Mouse (Mus musculus) T-helper 17 cell (primary cell): ENCODE measurements around the gene Slc9c1.
"Not testable (repeated sequence)": the region's sequence is repeated elsewhere in the genome, so short reads cannot be mapped to it uniquely, and the experiment has no call there.

Source experiments
- in situ Hi-C, 2 experiments: fragments of 300-600 bp; cut with MboI, MseI; formaldehyde crosslinking; loops; 1 replicate in 1 of 2; 2 replicates in 1 of 2; pipeline ENCODE4 v1.15.1; 2025; ENCODE audit warnings: high pct_unique_total_duplicates in 2 of 2

The Slc9c1 gene

DNA sequence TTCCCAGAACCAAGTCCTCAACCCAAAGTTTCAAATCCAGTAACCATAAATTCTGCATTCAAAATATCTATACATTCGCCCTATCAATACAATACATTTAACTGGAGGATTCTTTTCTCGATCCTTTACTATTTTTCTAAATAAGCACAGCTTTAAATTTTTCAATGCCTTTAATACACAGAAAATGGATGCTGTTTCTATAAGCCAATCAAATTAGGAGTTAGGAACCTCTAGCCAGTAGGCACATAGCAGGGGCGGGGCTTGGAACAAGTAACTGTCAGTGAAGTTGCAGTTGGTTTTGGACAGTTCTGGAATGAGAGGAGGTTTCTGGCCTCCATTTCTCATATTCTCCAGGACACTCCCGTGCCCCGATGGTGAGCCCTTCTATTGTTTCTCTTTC lies at the start of gene Slc9c1:
Gene Slc9c1 (plus strand): TSS at position 301 of the 400 bp plus-strand sequence.
- in situ Hi-C loops, result no loop called here

DNA sequence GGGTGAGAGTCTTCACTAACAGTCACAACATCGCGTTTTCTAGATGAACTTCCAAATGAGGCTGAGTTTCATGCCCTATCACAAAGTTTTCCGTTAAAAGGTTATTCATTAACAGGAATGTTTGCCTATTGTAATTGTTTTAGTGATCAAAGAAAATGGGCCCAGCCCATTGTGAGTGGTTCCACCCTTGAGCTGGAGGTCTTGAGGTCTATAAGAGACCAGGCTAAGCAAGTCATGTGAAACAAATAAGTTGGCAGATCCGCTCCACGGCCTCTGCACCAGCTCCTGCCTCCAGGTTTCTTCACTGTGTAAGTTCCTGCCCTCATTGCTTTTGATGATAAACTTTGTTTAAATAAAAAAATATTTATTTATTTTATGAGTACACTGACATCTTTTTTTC lies 42.2 kb upstream of the Slc9c1 start, which contains the start of gene Gm609:
Gene Gm609 (minus strand): TSS at position 43 of the 400 bp plus-strand sequence.
- in situ Hi-C loops, result loop anchor here in 1 of 2 experiments (25.0 kb wide), 1 partner anchor 719 kb away; no protein-coding TSS in a partner anchor

DNA sequence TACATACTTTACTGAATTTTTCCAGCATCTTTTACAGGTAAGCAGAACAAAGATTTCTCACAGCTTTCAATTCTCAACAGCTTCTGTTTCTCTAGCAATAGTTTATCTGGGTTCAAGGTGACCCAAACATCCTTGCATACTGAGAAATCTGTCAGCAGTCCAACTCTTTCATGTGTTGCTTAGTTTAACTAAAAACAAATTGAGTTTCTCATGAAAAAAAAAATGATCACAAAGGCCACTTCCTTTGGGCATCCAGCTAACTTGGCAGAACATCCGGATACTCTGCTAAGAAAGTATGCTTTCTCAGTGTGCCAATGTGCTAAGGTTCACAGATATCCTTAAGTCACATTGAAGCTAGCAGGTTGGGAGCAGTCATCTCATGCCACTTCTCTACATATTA lies 39.8 kb upstream of the Slc9c1 start:
- in situ Hi-C loops, result loop anchor here in 1 of 2 experiments (25.0 kb wide), 1 partner anchor 717 kb away; no protein-coding TSS in a partner anchor

DNA sequence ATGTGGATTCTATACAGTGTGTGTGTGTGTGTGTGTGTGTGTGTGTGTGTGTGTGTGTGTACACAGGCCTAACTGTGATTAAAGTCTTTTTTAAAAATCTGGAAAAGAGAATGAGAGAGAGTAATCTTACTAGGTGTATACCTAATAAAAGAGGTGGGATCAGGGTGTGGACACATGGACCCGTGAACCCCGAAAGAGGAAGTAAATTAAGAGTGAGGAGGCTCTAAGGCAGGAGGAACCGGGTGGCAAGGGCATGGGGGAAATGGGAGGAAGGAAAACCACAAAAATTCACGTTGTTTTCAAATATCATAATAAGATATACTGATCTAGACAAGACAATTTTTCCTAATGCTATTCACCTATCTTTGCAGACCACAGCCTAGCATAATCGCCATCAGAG lies 9.6 kb upstream of the Slc9c1 start:
- in situ Hi-C loops, result no loop called here

DNA sequence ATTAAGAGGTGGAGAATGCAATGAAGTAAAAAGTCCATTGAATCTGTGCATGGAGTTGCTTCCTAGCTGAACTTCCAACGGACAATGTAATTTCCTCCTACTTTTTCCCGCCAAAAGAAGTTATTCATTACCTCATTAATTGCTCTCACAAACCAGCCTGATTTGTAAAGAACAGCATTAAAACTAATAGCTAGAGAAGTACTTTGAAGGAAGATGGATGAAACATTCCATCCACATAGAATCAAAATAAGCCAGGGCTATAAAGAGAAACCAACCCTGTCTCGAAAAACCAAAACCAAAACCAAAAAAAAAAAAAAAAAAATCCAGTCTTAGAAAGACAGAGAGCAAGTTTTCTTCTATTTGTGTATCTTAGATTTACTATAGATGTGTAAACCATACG lies 3.2 kb upstream of the Slc9c1 start, which contains the start of gene Gm17783:
Gene Gm17783 (minus strand): TSS at position 101 of the 400 bp plus-strand sequence.
- in situ Hi-C loops, result loop anchor here (5.0 kb wide), 2 partner anchors 50 to 80 kb away; partner anchors contain the start of gene Gcsam (in 1 of the 2)

DNA sequence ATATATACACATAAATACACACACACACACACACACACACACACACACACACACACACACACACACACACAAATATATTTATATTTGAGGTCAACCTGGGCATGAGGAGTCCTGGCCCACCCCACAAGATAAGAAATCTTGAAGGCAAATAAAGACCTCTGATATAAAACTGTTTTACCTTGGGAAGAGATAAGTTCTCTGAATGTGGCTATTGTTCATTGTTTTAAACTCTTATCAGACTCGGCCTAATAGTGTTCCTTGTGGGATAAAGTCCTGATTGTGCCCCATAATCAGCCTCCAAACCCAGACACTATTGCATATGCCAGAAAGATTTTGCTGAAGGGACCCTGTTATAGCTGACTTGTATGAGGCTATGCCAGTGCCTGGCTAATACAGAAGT lies 3.2 kb downstream of the Slc9c1 start:
- in situ Hi-C loops, result not testable (repeated sequence)

DNA sequence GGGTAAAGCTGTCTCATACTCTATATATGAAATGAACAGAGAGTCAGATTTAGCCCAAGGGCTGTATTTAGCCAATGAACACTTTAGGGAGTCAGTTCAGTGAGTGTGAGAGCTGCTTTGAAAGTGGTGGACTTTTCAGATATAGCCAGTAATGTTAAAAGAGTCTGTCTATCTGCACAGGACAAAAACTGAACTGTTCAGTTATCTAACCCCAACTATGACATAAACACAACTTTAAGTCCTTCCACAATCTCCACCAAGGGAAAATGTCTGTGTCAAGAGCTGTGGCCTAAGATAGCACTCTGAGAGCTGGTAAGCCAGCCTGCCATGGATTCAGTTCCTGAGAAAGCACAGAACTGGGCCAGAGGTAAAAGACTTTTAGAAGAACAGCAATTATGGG lies 7.0 kb downstream of the Slc9c1 start:
- in situ Hi-C loops, result loop anchor here in 1 of 2 experiments (10.0 kb wide), 1 partner anchor 107 kb away; no protein-coding TSS in a partner anchor

DNA sequence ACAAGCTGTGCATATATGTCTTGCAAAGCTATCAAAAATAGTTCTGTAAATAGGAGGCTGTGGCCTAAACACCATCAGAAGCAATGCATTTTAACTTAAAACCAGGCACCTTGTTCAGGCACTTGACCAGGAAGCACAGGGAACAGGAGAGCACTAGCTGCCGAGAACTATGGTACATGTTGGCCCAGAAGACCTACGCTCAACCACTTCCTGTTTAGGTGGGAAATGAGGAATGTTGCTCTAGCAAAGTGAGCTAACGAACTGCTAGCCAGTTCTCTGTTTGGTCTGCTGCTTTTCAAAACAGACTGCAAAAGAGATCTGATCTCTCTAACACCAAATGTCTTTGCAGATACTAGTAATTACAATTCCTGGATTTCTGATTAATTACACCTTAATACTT lies 9.2 kb downstream of the Slc9c1 start:
- in situ Hi-C loops, result loop anchor here in 1 of 2 experiments (10.0 kb wide), 1 partner anchor 110 kb away; no protein-coding TSS in a partner anchor

DNA sequence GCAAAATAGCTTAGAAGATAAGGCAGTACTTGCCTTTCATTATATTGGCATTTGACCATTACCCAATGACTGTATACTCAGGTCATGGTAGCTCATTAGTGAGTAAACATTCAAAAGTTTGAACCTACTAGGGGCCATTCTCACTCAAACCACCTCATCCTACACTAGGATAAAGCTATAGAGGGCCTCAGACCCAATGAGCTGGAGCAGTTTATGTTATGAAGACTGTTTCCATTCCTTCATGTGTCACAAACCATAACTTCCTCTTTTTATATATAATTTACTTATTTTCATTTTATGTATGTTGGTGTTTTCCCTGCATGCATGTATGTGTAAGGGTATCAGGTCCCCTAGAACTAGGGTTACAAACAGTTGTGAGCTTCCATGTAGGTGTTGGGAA lies 12.9 kb downstream of the Slc9c1 start:
- in situ Hi-C loops, result loop anchor here in 1 of 2 experiments (10.0 kb wide), 1 partner anchor 113 kb away; no protein-coding TSS in a partner anchor

DNA sequence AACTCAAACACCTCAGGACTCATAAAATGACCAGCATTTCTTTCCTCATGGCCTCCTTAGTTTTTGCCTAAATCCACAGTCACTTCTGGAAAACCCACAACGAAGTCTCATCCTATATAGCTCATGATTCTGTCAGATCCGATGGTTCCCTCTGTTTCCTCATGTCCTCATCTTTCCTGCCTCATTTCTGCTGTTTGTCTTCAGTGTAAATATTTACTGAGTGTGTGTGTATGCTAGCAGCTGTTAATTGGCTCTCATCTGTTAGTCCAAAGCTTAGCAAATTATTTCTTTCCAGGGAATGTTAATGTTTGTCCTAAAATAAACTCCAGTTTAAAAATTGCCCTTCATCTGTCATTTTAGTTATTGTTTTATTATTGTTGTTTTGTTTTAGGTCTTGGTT lies 16.5 kb downstream of the Slc9c1 start:
- in situ Hi-C loops, result no loop called here

DNA sequence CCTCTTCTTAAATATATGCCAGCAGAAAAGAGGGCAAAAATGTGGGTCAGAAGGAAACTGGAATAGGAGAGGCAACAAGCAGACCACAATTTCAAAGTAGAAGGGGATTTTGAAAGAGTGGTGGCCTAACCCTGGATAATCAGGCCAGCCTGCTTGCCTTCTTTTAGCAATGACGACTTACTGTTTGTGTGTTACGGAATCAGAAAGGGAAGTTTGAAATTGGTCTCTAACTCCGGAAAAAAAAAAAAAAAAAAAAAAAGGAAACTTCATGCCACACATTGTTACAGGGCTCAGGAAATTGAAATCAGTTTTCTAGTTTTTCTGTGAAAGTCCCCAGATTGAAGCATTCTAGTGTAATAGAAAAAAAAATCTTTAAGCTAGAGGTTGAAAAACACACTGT lies 26.6 kb downstream of the Slc9c1 start:
- in situ Hi-C loops, result no loop called here

DNA sequence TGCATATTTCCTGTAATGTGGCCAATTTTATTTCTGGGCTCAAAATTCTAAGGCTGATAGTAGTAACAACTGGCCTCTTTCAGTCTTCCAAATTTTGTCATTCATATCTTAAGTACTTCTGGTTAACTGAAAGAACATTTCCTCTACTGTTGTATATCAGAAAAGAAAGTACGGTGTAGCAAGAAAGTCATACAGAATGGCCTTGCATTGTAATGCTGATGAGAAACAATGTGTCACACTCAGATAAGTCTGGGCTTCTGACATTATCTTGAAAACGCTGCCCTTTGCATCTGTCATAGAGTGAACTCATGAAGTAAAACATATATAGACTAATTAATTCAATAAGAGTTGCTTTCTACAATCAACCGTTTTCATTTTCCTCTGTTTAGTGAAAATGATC lies 37.2 kb downstream of the Slc9c1 start:
- in situ Hi-C loops, result loop anchor here in 1 of 2 experiments (10.0 kb wide), 1 partner anchor 238 kb away; no protein-coding TSS in a partner anchor

DNA sequence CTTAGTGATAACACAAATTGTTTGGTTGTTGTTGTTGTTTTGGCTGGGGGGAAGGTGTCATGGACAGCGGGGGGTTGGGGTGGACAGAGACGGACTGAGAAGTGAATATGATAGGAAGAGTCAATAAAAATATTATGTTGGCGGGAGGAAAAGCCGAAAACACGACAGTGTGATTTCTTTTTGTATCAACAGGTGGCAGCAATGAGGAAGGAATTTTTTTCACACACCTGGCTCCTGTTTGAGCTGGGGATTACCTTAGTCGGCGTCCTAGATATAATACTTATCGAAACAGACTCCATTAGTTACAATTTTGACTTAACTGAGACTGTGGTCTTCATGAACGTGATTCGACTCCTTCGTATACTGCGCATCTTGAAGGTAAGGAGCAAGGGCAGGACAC lies 44.8 kb downstream of the Slc9c1 start:
- in situ Hi-C loops, result loop anchor here (5.0 to 10.0 kb wide), 5 partner anchors 52 to 385 kb away; no protein-coding TSS in a partner anchor

DNA sequence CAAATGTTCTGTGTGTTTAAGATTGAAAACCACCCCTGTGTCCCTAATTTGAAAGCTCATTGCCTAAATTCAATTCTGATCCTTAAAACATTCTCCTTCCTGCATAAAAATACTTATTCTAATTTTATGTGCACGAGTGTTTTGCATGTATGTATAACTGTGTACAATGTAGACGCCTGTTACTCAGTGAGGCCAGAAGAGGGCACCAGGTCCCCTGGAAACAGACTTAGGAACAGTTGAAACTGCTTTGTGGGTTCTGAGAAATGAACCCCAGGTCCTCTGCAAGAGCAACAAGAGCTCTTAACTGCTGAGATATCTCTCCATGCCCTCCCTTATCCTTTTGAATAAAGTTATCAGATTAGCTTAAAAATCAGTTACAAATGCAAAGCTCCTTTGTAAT lies 47.4 kb downstream of the Slc9c1 start:
- in situ Hi-C loops, result loop anchor here (5.0 to 10.0 kb wide), 4 partner anchors 50 to 388 kb away; no protein-coding TSS in a partner anchor

DNA sequence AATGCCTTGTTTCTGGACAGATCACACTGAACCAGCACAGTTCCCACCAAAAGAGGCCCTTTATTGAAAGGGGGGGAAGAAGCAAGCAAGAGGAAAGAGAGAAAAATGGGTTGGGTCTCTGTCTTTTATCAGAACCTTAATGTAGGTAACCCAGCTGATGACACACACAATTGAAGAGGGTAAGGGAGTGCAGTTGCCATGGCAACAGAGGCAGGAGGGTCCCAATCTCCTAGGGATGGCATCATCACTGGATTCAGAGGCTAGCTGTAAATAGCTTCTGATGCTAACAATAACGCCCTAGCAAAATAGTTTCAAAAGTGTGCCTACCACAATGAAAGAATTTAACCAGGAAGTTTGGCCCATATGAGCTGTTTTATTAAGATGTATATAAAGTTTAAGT lies 58.5 kb downstream of the Slc9c1 start:
- in situ Hi-C loops, result no loop called here

DNA sequence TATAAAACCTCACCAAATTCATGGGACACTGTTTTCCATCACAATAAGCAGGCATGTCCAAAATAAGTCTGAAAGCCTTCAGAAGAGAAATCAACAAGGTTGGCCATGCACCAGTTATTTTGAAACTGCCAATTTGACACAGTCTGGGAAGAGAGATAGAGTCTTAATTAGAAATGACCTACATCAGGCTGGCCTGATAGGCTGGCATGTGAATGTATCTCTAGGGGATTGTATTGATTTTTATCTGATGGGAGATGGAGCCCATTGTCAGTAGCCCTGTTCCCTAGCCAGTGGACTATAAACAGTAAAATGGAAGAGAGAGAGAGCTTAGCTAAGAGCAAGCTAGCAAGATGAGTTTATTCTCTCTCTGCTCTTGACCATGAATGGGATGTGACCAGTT lies 60.4 kb downstream of the Slc9c1 start:
- in situ Hi-C loops, result no loop called here

DNA sequence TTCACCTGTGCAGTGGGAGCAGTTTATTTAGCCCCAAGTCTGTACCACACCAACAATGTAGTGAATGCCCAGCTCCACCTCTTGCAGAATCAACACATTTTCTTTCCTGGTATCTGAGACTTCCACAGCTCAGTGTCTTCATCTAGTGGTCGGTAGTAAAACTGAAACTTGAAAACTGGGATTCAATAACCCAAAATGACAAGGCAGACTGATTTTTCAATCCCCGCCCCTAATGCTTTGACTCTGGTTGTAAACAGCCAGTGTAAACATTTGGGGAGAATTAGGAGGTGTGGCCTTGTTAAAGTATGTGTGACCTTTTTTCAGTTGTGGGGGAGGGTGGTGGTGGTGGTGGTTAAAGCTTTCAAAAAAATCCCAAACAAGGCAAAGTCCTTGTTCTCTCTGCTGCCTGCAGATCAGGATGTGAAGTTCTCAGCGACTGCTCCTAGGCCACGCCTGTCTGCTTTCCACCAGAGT lies 73.4 kb downstream of the Slc9c1 start:
- in situ Hi-C loops, result no loop called here

DNA sequence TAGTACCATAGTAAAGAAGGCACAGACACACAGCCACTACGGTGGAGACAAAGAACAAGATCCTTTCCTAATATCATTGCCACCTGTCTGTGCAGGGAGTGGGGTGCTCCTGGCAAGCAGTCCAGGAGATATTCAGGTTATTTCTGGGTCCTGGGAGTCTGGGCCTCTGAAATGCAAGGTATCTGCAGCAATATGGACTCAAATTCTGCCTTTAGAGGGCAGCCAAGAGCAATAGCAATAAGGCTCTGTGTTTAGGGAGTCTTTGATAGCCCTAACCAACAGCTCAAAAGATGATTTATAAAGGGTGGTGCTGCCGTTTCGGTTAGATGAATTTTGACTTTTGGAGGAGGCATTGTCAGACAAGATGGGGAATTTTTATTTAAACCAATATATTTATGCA lies 74.2 kb downstream of the Slc9c1 start:
- in situ Hi-C loops, result no loop called here

DNA sequence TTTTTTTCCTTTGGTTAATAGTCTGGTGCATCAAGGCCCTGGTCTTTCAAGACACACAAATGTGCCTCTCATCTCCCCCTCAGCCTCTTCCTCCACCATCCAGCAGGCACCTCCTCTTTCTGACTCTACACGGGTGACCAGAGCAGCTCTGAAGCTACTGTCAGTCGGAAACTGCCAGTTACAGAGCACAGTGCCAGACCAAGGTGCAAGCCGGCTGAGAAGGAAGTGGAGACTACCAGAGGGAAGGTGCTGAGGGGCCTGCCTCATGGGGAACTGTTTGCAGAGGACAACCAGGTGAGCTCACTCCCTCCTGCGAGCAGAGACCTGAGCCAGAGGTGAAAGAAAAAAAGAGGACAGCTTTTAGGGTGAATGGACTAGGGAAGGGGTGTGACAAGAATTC lies 75.2 kb downstream of the Slc9c1 start, which contains the start of gene Gcsam:
Gene Gcsam (plus strand): TSS at position 114 of the 400 bp plus-strand sequence.
- in situ Hi-C loops, result loop anchor here (5.0 to 10.0 kb wide), 2 partner anchors 78 to 415 kb away; partner anchors contain the start of gene Gm17783 (in 1 of the 2)

DNA sequence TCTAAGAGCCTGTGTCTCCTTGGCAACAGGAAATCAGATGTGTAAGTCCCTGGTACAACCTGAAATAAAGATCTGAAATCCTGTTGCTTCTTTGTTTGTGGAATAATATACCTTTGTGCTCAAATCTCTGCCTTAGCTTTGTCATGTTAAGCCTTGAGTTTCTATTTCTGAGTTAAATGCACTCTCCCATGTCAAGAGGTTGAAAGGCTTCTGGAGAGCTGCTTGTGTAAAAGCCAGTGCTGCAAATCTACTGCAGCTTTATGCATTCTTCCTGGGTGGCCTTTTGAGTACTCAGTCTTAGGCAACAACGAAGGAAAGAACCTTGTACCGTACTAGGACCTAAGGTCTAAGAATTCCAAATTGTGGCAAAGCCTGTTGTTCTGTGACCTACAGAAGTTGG lies 78.1 kb downstream of the Slc9c1 start:
- in situ Hi-C loops, result loop anchor here (5.0 to 10.0 kb wide), 2 partner anchors 81 to 418 kb away; partner anchors contain the start of gene Gm17783 (in 1 of the 2)

DNA sequence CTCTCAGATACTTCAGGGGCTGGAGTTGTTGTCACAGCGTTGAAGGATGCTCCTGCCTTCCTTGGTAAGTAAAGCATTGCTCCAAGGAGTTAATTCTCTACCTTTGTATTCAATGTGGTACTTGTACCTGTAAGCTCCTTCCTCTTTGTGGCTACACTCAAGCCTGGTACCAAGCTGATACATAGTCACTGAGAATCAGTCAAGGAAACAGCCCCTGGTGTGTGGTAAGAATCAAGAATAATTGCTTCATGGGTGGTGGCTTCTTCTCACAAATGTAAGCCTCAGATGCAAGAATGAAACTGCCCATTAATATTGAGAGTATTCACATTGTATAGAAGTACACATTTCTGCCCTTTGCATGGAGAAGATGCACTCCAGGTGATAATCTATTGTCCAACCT lies 80.8 kb downstream of the Slc9c1 start:
- in situ Hi-C loops, result loop anchor here in 1 of 2 experiments (10.0 kb wide), 1 partner anchor 421 kb away; no protein-coding TSS in a partner anchor

DNA sequence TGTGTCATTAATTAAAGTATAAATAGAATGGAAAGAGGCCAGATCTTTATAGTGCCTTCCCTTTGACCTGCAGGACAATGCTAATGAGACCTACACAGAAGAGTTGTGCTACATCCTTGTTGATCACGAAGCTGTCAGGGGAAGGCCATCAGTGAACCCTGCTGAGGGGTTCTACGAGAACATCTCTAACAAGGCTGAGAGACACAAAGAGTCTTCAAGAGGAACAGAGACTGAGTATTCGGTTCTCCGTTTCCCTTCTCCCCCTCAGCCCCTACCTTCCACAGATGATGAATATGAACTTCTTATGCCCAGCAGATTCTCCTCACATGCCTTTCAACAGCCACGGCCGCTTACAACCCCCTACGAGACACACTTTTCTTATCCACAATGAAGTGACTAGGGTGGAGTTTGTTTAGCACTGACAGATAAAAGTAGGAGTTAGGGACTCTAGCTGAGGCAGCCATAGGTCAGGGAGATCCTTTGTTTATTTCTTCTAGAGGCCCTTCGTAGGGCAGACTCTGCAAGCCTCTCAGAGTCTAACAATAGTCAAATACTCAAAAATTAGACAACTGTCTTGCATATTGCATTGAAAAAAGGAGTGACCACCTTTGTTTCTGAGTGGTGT lies 84.8 kb downstream of the Slc9c1 start:
- in situ Hi-C loops, result loop anchor here in 1 of 2 experiments (10.0 kb wide), 2 partner anchors 195 to 425 kb away; no protein-coding TSS in a partner anchor
